Mouse (Mus musculus) cerebellum, adult 18-20 months (tissue): ENCODE results near the gene Rec114.

ENCODE experiments used
- DNase-seq, 2 experiments: peaks; one replicate each; pipeline ENCODE4 v3.0.0; 2021

Gene Rec114

GRCm38 (mm10) chr9:58659989-58660388 lies 83.8 kb downstream of the Rec114 start:
- no peak for DNase-seq

- no peak for DNase-seq
Observed at GRCm38 (mm10) chr9:58659331-58659730, 84.4 kb downstream of the Rec114 start.

GRCm38 (mm10) chr9:58658596-58659309 lies 85.0 kb downstream of the Rec114 start:
- DNase-seq: no peak

GRCm38 (mm10) chr9:58657735-58658512 lies 85.8 kb downstream of the Rec114 start:
- no peak for DNase-seq

GRCm38 (mm10) chr9:58656824-58657223 lies 86.9 kb downstream of the Rec114 start:
- DNase-seq: no peak

- DNase-seq: peak; percentile 21 to 44
Observed at GRCm38 (mm10) chr9:58656396-58656795, 87.4 kb downstream of the Rec114 start.

GRCm38 (mm10) chr9:58654494-58654893 lies 89.3 kb downstream of the Rec114 start:
- DNase-seq: no peak

GRCm38 (mm10) chr9:58651993-58652392 lies 91.8 kb downstream of the Rec114 start:
- DNase-seq: peak; percentile 50 to 52

- DNase-seq: no peak
Observed at GRCm38 (mm10) chr9:58649265-58649626, 94.5 kb downstream of the Rec114 start.

- peak; percentile 24 to 34 for DNase-seq
Observed at GRCm38 (mm10) chr9:58648406-58649264, 95.1 kb downstream of the Rec114 start.

- DNase-seq: no peak
Observed at GRCm38 (mm10) chr9:58630441-58630840, 113.3 kb downstream of the Rec114 start.

- DNase-seq: no peak
Observed at GRCm38 (mm10) chr9:58627197-58627596, 116.6 kb downstream of the Rec114 start.

GRCm38 (mm10) chr9:58623009-58623408 lies 120.8 kb downstream of the Rec114 start:
- DNase-seq: no peak

GRCm38 (mm10) chr9:58615064-58615938 lies 128.5 kb downstream of the Rec114 start:
- DNase-seq: no peak

GRCm38 (mm10) chr9:58613790-58614189 lies 130.0 kb downstream of the Rec114 start:
- peak; percentile 62 to 72 for DNase-seq
